Mouse (Mus musculus) lung, postnatal 0 days (tissue): ENCODE data around the gene Lrg1. TPM values are rescaled to one million over a fixed set of nuclear protein-coding genes. Genes with fewer than 3 reads are reported as not detected.

Source experiments
- ATAC-seq: fragments of 200-750 bp; cut with Nextera tagmentation; 2 replicates; pipeline ENCODE4 v1.8.0; 2017; ENCODE audit warnings: moderate library complexity
- DNase-seq: peaks from one replicate; pipeline ENCODE4 v3.0.0-alpha.2; 2016; ENCODE audit warnings: low spot score
- H3K27ac ChIP-seq: fragments of 300-500 bp; sonication (generic); 2 replicates; pipeline ENCODE4 v1.5.1; 2014; ENCODE audit warnings: antibody characterized with exemption, mild to moderate bottlenecking, low read length, mixed read lengths
- H3K27me3 ChIP-seq: fragments of 300-500 bp; sonication (generic); replicated peaks from 2 replicates; pipeline ENCODE4 v1.6.1; 2014; ENCODE audit warnings: low read length, mixed read lengths; ENCODE audit not compliant: insufficient read depth
- H3K36me3 ChIP-seq: fragments of 300-500 bp; sonication (generic); 2 replicates; pipeline ENCODE4 v1.6.1; 2014; ENCODE audit warnings: low read length, mixed read lengths; ENCODE audit not compliant: insufficient read depth
- H3K4me1 ChIP-seq: fragments of 300-500 bp; sonication (generic); 2 replicates; pipeline ENCODE4 v1.6.1; 2014; ENCODE audit warnings: antibody characterized with exemption, low read depth, low read length, mixed read lengths; ENCODE audit not compliant: insufficient read depth
- H3K4me2 ChIP-seq: fragments of 300-500 bp; sonication (generic); replicated peaks from 2 replicates; pipeline ENCODE4 v1.6.1; 2014; ENCODE audit warnings: low read depth, mild to moderate bottlenecking, low read length, moderate library complexity, mixed read lengths
- H3K4me3 ChIP-seq: fragments of 300-500 bp; sonication (generic); 2 replicates; pipeline ENCODE4 v1.5.1; 2014; ENCODE audit warnings: low read depth, low read length
- H3K9ac ChIP-seq: fragments of 300-500 bp; sonication (generic); replicated peaks from 2 replicates; pipeline ENCODE4 v1.6.1; 2014; ENCODE audit warnings: low read depth, mild to moderate bottlenecking
- H3K9me3 ChIP-seq: fragments of 300-500 bp; sonication (generic); 2 replicates; pipeline ENCODE4 v1.6.1; 2016; ENCODE audit warnings: low read length, mixed read lengths
- CTCF ChIP-seq: IDR thresholded peaks from 2 replicates; pipeline ENCODE4 v1.5.1; 2016; ENCODE audit warnings: antibody characterized with exemption, mild to moderate bottlenecking
- EP300 ChIP-seq: IDR thresholded peaks from 2 replicates; pipeline ENCODE4 v1.6.1; 2016; ENCODE audit warnings: antibody characterized with exemption, mild to moderate bottlenecking, control low read depth
- WGBS: fragments of 180-500 bp; shearing (Covaris S2); extraction: QIAGEN DNeasy Blood & Tissue Kit; methylation state at CpG from one replicate; pipeline ENCODE4 v1.1.7; 2014; 5-methylcytosine and 5-hydroxymethylcytosine counted together
- polyA plus RNA-seq: library from polyadenylated mRNA; unstranded; fragments of >200 nt; fragmentation: Nextera tagmentation; extraction: Ambion mirVana; gene quantifications from 2 replicates; pipeline ENCODE4 v1.2.1, GENCODE M21; 2015

The Lrg1 gene
- polyA plus RNA-seq, 1 experiment from 2014 or later = 36.3 TPM

DNA sequence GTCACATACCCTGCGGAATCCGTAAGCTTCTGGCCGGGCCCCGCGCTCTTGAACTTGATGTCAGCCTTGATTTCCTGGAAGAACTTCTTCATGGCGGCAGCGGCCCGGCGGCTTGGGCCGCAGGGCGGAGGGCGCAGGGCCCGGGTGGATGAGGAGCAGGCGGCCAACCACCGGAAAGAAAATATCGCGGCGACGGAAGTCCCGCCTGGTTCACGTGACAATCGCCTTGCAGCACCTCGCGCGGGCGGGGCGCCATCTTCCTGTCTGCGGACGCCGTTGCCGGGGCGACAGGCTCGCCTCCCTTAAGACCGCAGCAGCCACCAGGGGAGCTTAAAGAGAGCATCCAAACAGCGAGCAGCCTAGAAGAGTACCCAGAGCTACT lies 47.0 kb downstream of the Lrg1 start, which contains the start of gene Ubxn6:
Gene Ubxn6, minus strand, starts transcription at position 202 of the 382 bp plus-strand sequence.
- H3K9me3 ChIP-seq = no peaks in the 10 kb centered on the region
- peak within 1 kb of the TSS; percentile 80 for H3K4me3 ChIP-seq
- 0% methylated on average over 35 of the region's 35 CpGs for WGBS
- no peaks in the 10 kb centered on the region for H3K27me3 ChIP-seq
- H3K9ac ChIP-seq = peak within 1 kb of the TSS; percentile 69
- ATAC-seq = peak; percentile 52
- peaks cover 16% of the 10 kb centered on the region for H3K36me3 ChIP-seq
- peaks cover 12% of the 10 kb centered on the region; the same call in 1 of the 2 replicates for H3K4me1 ChIP-seq
- H3K27ac ChIP-seq = peak within 1 kb of the TSS; percentile 98; the same call in 1 of the 2 replicates
- DNase-seq = peak; percentile 99
- TF ChIP-seq CTCF (peak; percentile 69), EP300 (peak; percentile 65)
- peak within 1 kb of the TSS; percentile 68 for H3K4me2 ChIP-seq

- H3K36me3 ChIP-seq = peaks cover 21% of the 10 kb centered on the region
- no peaks in the 10 kb centered on the region for H3K9me3 ChIP-seq
- H3K4me3 ChIP-seq = peak overlapping the region; percentile 80
- H3K27me3 ChIP-seq = no peaks in the 10 kb centered on the region
- ATAC-seq = peak; percentile 50
- 7% methylated on average over 22 of the region's 22 CpGs for WGBS
- H3K4me2 ChIP-seq = peak overlapping the region; percentile 68
- peak overlapping the region; percentile 69 for H3K9ac ChIP-seq
- peaks cover 12% of the 10 kb centered on the region; the same call in 1 of the 2 replicates for H3K4me1 ChIP-seq
- H3K27ac ChIP-seq = peak overlapping the region; percentile 98; the same call in 1 of the 2 replicates
- TF ChIP-seq CTCF (no peak), EP300 (no peak)
- peak; percentile 96 for DNase-seq
Observed at GRCm38 (mm10) chr17:56074097-56074826, 47.5 kb downstream of the Lrg1 start.

GRCm38 (mm10) chr17:56072243-56072642 lies 49.6 kb downstream of the Lrg1 start:
- no peak for DNase-seq
- WGBS = 88% methylated on average over 5 of the region's 5 CpGs
- Histone ChIP-seq H3K9ac (no peak overlapping the region), H3K4me3 (no peak overlapping the region), H3K4me1 (peaks cover 12% of the 10 kb centered on the region; the same call in 1 of the 2 replicates), H3K27me3 (no peaks in the 10 kb centered on the region), H3K4me2 (no peak overlapping the region), H3K36me3 (peaks cover 38% of the 10 kb centered on the region), H3K9me3 (no peaks in the 10 kb centered on the region), H3K27ac (no peak overlapping the region)
- ATAC-seq = no peak
- TF ChIP-seq CTCF (no peak), EP300 (no peak)

- Histone ChIP-seq H3K27me3 (no peaks in the 10 kb centered on the region), H3K9me3 (no peaks in the 10 kb centered on the region), H3K4me1 (peaks cover 12% of the 10 kb centered on the region; the same call in 1 of the 2 replicates), H3K4me2 (no peak overlapping the region), H3K4me3 (no peak overlapping the region), H3K9ac (no peak overlapping the region), H3K36me3 (peaks cover 38% of the 10 kb centered on the region), H3K27ac (no peak overlapping the region)
- TF ChIP-seq CTCF = no peak
- no peak for TF ChIP-seq EP300
- no peak for ATAC-seq
- no peak for DNase-seq
Observed at GRCm38 (mm10) chr17:56071126-56071525, 50.7 kb downstream of the Lrg1 start.

Other genes with a start within 250 kb of the Lrg1 start
- 10.5 and 11.6 TPM in 2 replicates for gene Zfp119a, start 243.1 kb downstream of the Lrg1 start, polyA plus RNA-seq
- 10.9 and 11.1 TPM in 2 replicates for gene Zfp959, start 229.9 kb downstream of the Lrg1 start, polyA plus RNA-seq
- gene Zfp119b, start 172.5 kb downstream of the Lrg1 start, polyA plus RNA-seq = 10.0 and 11.0 TPM in 2 replicates
- 3.1 and 3.3 TPM in 2 replicates for gene Ebi3, start 169.4 kb downstream of the Lrg1 start, polyA plus RNA-seq
- 16.8 and 19.2 TPM in 2 replicates for gene Yju2, start 162.9 kb downstream of the Lrg1 start, polyA plus RNA-seq
- gene Shd, start 151.5 kb downstream of the Lrg1 start, polyA plus RNA-seq = 3.1 and 3.4 TPM in 2 replicates
- 0.36 and 0.37 TPM in 2 replicates for gene Fsd1, start 135.5 kb downstream of the Lrg1 start, polyA plus RNA-seq
- 49.1 and 57.4 TPM in 2 replicates for gene Stap2, start 116.4 kb downstream of the Lrg1 start, polyA plus RNA-seq
- gene Mpnd, start 116.3 kb downstream of the Lrg1 start, polyA plus RNA-seq = 38.5 and 45.0 TPM in 2 replicates
- gene Sh3gl1, start 85.4 kb downstream of the Lrg1 start, polyA plus RNA-seq = 97.1 and 105 TPM in 2 replicates
- gene Chaf1a, start 81.6 kb downstream of the Lrg1 start, polyA plus RNA-seq = 3.0 and 3.2 TPM in 2 replicates
- gene Ubxn6, start 47.0 kb downstream of the Lrg1 start, polyA plus RNA-seq = 59.7 and 60.4 TPM in 2 replicates
- gene Hdgfl2, start 42.4 kb downstream of the Lrg1 start, polyA plus RNA-seq = 58.4 and 61.7 TPM in 2 replicates
- 0.05 and 0.08 TPM in 2 replicates for gene Plin4, start 12.2 kb downstream of the Lrg1 start, polyA plus RNA-seq
- 3.2 and 4.3 TPM in 2 replicates for gene Plin5, start 4.4 kb downstream of the Lrg1 start, polyA plus RNA-seq
- 0.88 and 1.0 TPM in 2 replicates for gene Sema6b, start 18.3 kb upstream of the Lrg1 start, polyA plus RNA-seq
- 4.7 and 5.6 TPM in 2 replicates for gene Tnfaip8l1, start 40.5 kb upstream of the Lrg1 start, polyA plus RNA-seq
- 67.2 and 71.2 TPM in 2 replicates for gene Mydgf, start 61.9 kb upstream of the Lrg1 start, polyA plus RNA-seq
- gene Dpp9, start 96.9 kb upstream of the Lrg1 start, polyA plus RNA-seq = 25.7 and 30.3 TPM in 2 replicates
- 8.2 and 8.4 TPM in 2 replicates for gene Fem1a, start 134.8 kb upstream of the Lrg1 start, polyA plus RNA-seq
- 3.5 and 4.1 TPM in 2 replicates for gene Ticam1, start 154.8 kb upstream of the Lrg1 start, polyA plus RNA-seq
- gene Plin3, start 170.9 kb upstream of the Lrg1 start, polyA plus RNA-seq = 95.3 and 99.3 TPM in 2 replicates
- gene Arrdc5, start 178.3 kb upstream of the Lrg1 start, polyA plus RNA-seq = not detected in 2 replicates
- 7.0 and 8.4 TPM in 2 replicates for gene Uhrf1, start 181.3 kb upstream of the Lrg1 start, polyA plus RNA-seq
- gene Kdm4b, start 204.1 kb upstream of the Lrg1 start, polyA plus RNA-seq = 19.7 and 22.4 TPM in 2 replicates